Mouse (Mus musculus): ENCODE data around the gene Git2. TPM values are rescaled to one million over a fixed set of nuclear protein-coding genes. Genes with fewer than 3 reads are reported as not detected.

The Git2 gene
- total and polyA plus RNA-seq, 2 experiments from 2014 or later, result 21.1 to 37.7 TPM

- no peaks in the 10 kb centered on the region for H3K9me3 ChIP-seq (replicated peaks; ENCODE audit: control insufficient read depth, low read length)
- peaks cover 27% of the 10 kb centered on the region for H3K4me1 ChIP-seq (ENCODE audit: control insufficient read depth, insufficient read depth)
- no peak overlapping the region for H3K9ac ChIP-seq (replicated peaks; ENCODE audit: low read depth, low read length)
- no peak for DNase-seq (ENCODE audit: low spot score)
- 84% methylated on average over 10 of the region's 10 CpGs for WGBS
- H3K27ac ChIP-seq (ENCODE audit: low read depth), result peak overlapping the region; percentile 52
- TF ChIP-seq CTCF (IDR thresholded peaks at IDR 0.05; ENCODE audit: low read depth) (no peak), EP300 (IDR thresholded peaks at IDR 0.05; ENCODE audit: low read depth) (no peak)
- no peak for ATAC-seq (ENCODE audit: insufficient read depth, low read depth)
- H3K4me3 ChIP-seq (ENCODE audit: low read depth, low read length), result no peak overlapping the region
- no peak overlapping the region for H3K4me2 ChIP-seq (ENCODE audit: low read depth, low read length)
- peaks cover 81% of the 10 kb centered on the region for H3K36me3 ChIP-seq (replicated peaks; ENCODE audit: control insufficient read depth, insufficient read depth, low read length)
- H3K27me3 ChIP-seq (ENCODE audit: control insufficient read depth, insufficient read depth, low read length), result no peaks in the 10 kb centered on the region
Measured at GRCm38 (mm10) chr5:114742572-114742971, 32.7 kb downstream of the Git2 start.

- Histone ChIP-seq H3K4me1 (ENCODE audit: control insufficient read depth, insufficient read depth) (peaks cover 27% of the 10 kb centered on the region), H3K9ac (replicated peaks; ENCODE audit: low read depth, low read length) (no peak overlapping the region), H3K27ac (ENCODE audit: low read depth) (0 out of 2 replicates have a peak overlapping the region, but pooled peaks have one; percentile 30), H3K4me2 (ENCODE audit: low read depth, low read length) (no peak overlapping the region), H3K4me3 (ENCODE audit: low read depth, low read length) (no peak overlapping the region), H3K9me3 (replicated peaks; ENCODE audit: control insufficient read depth, low read length) (no peaks in the 10 kb centered on the region), H3K36me3 (replicated peaks; ENCODE audit: control insufficient read depth, insufficient read depth, low read length) (peaks cover 84% of the 10 kb centered on the region), H3K27me3 (ENCODE audit: control insufficient read depth, insufficient read depth, low read length) (no peaks in the 10 kb centered on the region)
- ATAC-seq (ENCODE audit: insufficient read depth, low read depth), result no peak
- DNase-seq (ENCODE audit: low spot score), result no peak
- no peak for TF ChIP-seq CTCF (IDR thresholded peaks at IDR 0.05; ENCODE audit: low read depth)
- TF ChIP-seq EP300 (IDR thresholded peaks at IDR 0.05; ENCODE audit: low read depth), result no peak
- 21% methylated on average over 4 of the region's 4 CpGs for WGBS
Measured at GRCm38 (mm10) chr5:114740595-114740994, 34.7 kb downstream of the Git2 start.

GRCm38 (mm10) chr5:114738707-114739241 is 36.5 kb downstream of the Git2 start:
- H3K27ac ChIP-seq (ENCODE audit: low read depth), result peak overlapping the region; percentile 74
- 61% methylated on average over 12 of the region's 12 CpGs for WGBS

GRCm38 (mm10) chr5:114737090-114737887 is 38.0 kb downstream of the Git2 start:
- Histone ChIP-seq H3K4me3 (ENCODE audit: low read depth, low read length) (no peak overlapping the region), H3K27me3 (ENCODE audit: control insufficient read depth, insufficient read depth, low read length) (no peaks in the 10 kb centered on the region), H3K27ac (ENCODE audit: low read depth) (peak overlapping the region; percentile 16; the same call in 1 of the 2 replicates), H3K9ac (replicated peaks; ENCODE audit: low read depth, low read length) (no peak overlapping the region), H3K9me3 (replicated peaks; ENCODE audit: control insufficient read depth, low read length) (no peaks in the 10 kb centered on the region), H3K4me1 (ENCODE audit: control insufficient read depth, insufficient read depth) (peaks cover 14% of the 10 kb centered on the region), H3K36me3 (replicated peaks; ENCODE audit: control insufficient read depth, insufficient read depth, low read length) (peaks cover 80% of the 10 kb centered on the region), H3K4me2 (ENCODE audit: low read depth, low read length) (no peak overlapping the region)
- TF ChIP-seq EP300 (IDR thresholded peaks at IDR 0.05; ENCODE audit: low read depth), result no peak
- no peak for TF ChIP-seq CTCF (IDR thresholded peaks at IDR 0.05; ENCODE audit: low read depth)
- DNase-seq (ENCODE audit: low spot score), result no peak
- no peak for ATAC-seq (ENCODE audit: insufficient read depth, low read depth)
- WGBS, result 63% methylated on average over 21 of the region's 21 CpGs

More at GRCm38 (mm10) chr5:114738707-114739241, 36.5 kb downstream of the Git2 start:
- H3K36me3 ChIP-seq (replicated peaks; ENCODE audit: control insufficient read depth, insufficient read depth, low read length), result peaks cover 80% of the 10 kb centered on the region
- no peak overlapping the region for H3K9ac ChIP-seq (replicated peaks; ENCODE audit: low read depth, low read length)
- H3K4me2 ChIP-seq (ENCODE audit: low read depth, low read length), result no peak overlapping the region
- DNase-seq (ENCODE audit: low spot score), result peak; percentile 89
- H3K4me3 ChIP-seq (ENCODE audit: low read depth, low read length), result no peak overlapping the region
- ATAC-seq (ENCODE audit: insufficient read depth, low read depth), result peak; percentile 77
- H3K9me3 ChIP-seq (replicated peaks; ENCODE audit: control insufficient read depth, low read length), result no peaks in the 10 kb centered on the region
- no peak for TF ChIP-seq CTCF (IDR thresholded peaks at IDR 0.05; ENCODE audit: low read depth)
- TF ChIP-seq EP300 (IDR thresholded peaks at IDR 0.05; ENCODE audit: low read depth), result no peak
- H3K27me3 ChIP-seq (ENCODE audit: control insufficient read depth, insufficient read depth, low read length), result no peaks in the 10 kb centered on the region
- H3K4me1 ChIP-seq (ENCODE audit: control insufficient read depth, insufficient read depth), result peaks cover 20% of the 10 kb centered on the region

GRCm38 (mm10) chr5:114733606-114734005 is 41.7 kb downstream of the Git2 start:
- Histone ChIP-seq H3K36me3 (replicated peaks; ENCODE audit: control insufficient read depth, insufficient read depth, low read length) (peaks cover 94% of the 10 kb centered on the region), H3K9me3 (replicated peaks; ENCODE audit: control insufficient read depth, low read length) (no peaks in the 10 kb centered on the region), H3K4me1 (ENCODE audit: control insufficient read depth, insufficient read depth) (peaks cover 8% of the 10 kb centered on the region), H3K4me2 (ENCODE audit: low read depth, low read length) (no peak overlapping the region), H3K9ac (replicated peaks; ENCODE audit: low read depth, low read length) (no peak overlapping the region), H3K4me3 (ENCODE audit: low read depth, low read length) (no peak overlapping the region), H3K27ac (ENCODE audit: low read depth) (no peak overlapping the region), H3K27me3 (ENCODE audit: control insufficient read depth, insufficient read depth, low read length) (no peaks in the 10 kb centered on the region)
- ATAC-seq (ENCODE audit: insufficient read depth, low read depth) (no peak), DNase-seq (ENCODE audit: low spot score) (no peak)
- 97% methylated on average over 15 of the region's 15 CpGs for WGBS
- TF ChIP-seq CTCF (IDR thresholded peaks at IDR 0.05; ENCODE audit: low read depth) (no peak), EP300 (IDR thresholded peaks at IDR 0.05; ENCODE audit: low read depth) (no peak)
